Mouse (Mus musculus) gastrocnemius, postnatal 36 days (tissue): ENCODE results near the gene Kank4. TPM values are rescaled to one million over a fixed set of nuclear protein-coding genes. Genes with fewer than 3 reads are reported as not detected.
"Not testable (repeated sequence)": the region's sequence is repeated elsewhere in the genome, so short reads cannot be mapped to it uniquely, and the experiment has no call there.

Experiments used
- DNase-seq, 2 experiments: peaks; one replicate each; pipeline ENCODE4 v3.0.0; 2022
- intact Hi-C: fragments of 180-260 bp; cut with DNase I; formaldehyde crosslinking; loops from one replicate; pipeline ENCODE4 v1.15.1; 2025
- total RNA-seq, 2 experiments: library from RNA; stranded (reverse); gene quantifications; 2 replicates each; pipeline ENCODE4 v1.2.3; 2021

Gene Kank4
- total RNA-seq, 2 experiments from 2014 or later, result 0.87 to 1.4 TPM

- intact Hi-C loops, result no loop called here
These were observed 17.4 kb upstream of the Kank4 start for GRCm38 (mm10) chr4:98834782-98835181.

GRCm38 (mm10) chr4:98831726-98832125 is 14.4 kb upstream of the Kank4 start:
- intact Hi-C loops, result no loop called here
- no peak for DNase-seq

More at GRCm38 (mm10) chr4:98834782-98835181, 17.4 kb upstream of the Kank4 start:
- no peak for DNase-seq

GRCm38 (mm10) chr4:98826701-98827100 is 9.4 kb upstream of the Kank4 start:
- intact Hi-C loops, result no loop called here
- DNase-seq, result no peak

- DNase-seq, intact Hi-C loops: not testable (repeated sequence)
These were observed 6.4 kb upstream of the Kank4 start, which contains the start of gene I0C0044D17Rik for GRCm38 (mm10) chr4:98823740-98824139. I0C0044D17Rik (minus strand) TSS chr4:98823840.

- no peak for DNase-seq
- intact Hi-C loops, result no loop called here
These were observed 5.7 kb upstream of the Kank4 start for GRCm38 (mm10) chr4:98823047-98823446.

GRCm38 (mm10) chr4:98822478-98822877 is 5.1 kb upstream of the Kank4 start:
- no peak for DNase-seq
- intact Hi-C loops, result no loop called here

- no peak for DNase-seq
- intact Hi-C loops, result no loop called here
These were observed 1.9 kb upstream of the Kank4 start for GRCm38 (mm10) chr4:98819216-98819755.

- DNase-seq, result no peak
These were observed 542 bp downstream of the Kank4 start for GRCm38 (mm10) chr4:98816807-98817183.

GRCm38 (mm10) chr4:98806306-98806705 is 11.0 kb downstream of the Kank4 start:
- no peak for DNase-seq
- intact Hi-C loops, result no loop called here

More at GRCm38 (mm10) chr4:98816807-98817183, 542 bp downstream of the Kank4 start:
- intact Hi-C loops, result no loop called here

- intact Hi-C loops, result no loop called here
- DNase-seq, result no peak
These were observed 11.9 kb downstream of the Kank4 start for GRCm38 (mm10) chr4:98805291-98806048.

- no peak for DNase-seq
- intact Hi-C loops, result no loop called here
These were observed 12.7 kb downstream of the Kank4 start for GRCm38 (mm10) chr4:98804476-98805134.

GRCm38 (mm10) chr4:98801775-98802174 is 15.6 kb downstream of the Kank4 start:
- intact Hi-C loops, result no loop called here
- no peak for DNase-seq

- intact Hi-C loops, result no loop called here
- DNase-seq, result no peak
These were observed 16.5 kb downstream of the Kank4 start for GRCm38 (mm10) chr4:98800824-98801223.

GRCm38 (mm10) chr4:98796591-98797341 is 20.6 kb downstream of the Kank4 start:
- no peak for DNase-seq
- intact Hi-C loops, result no loop called here

GRCm38 (mm10) chr4:98795241-98795640 is 22.1 kb downstream of the Kank4 start:
- no peak for DNase-seq
- intact Hi-C loops, result no loop called here

- intact Hi-C loops, result no loop called here
- DNase-seq, result no peak
These were observed 23.9 kb downstream of the Kank4 start for GRCm38 (mm10) chr4:98793486-98793885.

GRCm38 (mm10) chr4:98790721-98791120 is 26.6 kb downstream of the Kank4 start:
- DNase-seq, result no peak
- intact Hi-C loops, result no loop called here

- intact Hi-C loops, result no loop called here
- no peak for DNase-seq
These were observed 27.5 kb downstream of the Kank4 start for GRCm38 (mm10) chr4:98789861-98790311.

GRCm38 (mm10) chr4:98789133-98789765 is 28.1 kb downstream of the Kank4 start:
- DNase-seq, result no peak
- intact Hi-C loops, result no loop called here

- intact Hi-C loops, result no loop called here
- no peak for DNase-seq
These were observed 31.1 kb downstream of the Kank4 start for GRCm38 (mm10) chr4:98786281-98786680.
